ENCODE assay signal across 18 mouse cellular contexts in genomic region chr10:117496064-117497011, GRCm38 (mm10).
A peak's percentile ranks its signal among the peaks of the same experiment; 100 is the strongest.
DNase-seq lines count a peak whose midpoint lies in the region; ATAC-seq lines count a peak whose summit lies in the region.
"Had no signal": no experiment of that assay in that cellular context is flagged by ENCODE, and none has a peak within 500 bp of the region (broad histone marks: within the 10 kb centered on the region; RNA-seq: fewer than 3 reads in every experiment).

No protein-coding gene starts in this region.

- H3K9me3 ChIP-seq in neural tube, embryonic 11.5 days (ENCODE audit: control insufficient read depth, low read length): 0 out of 2 replicates have a peak, but pooled peaks cover 2% of the 10 kb centered on the region
- H3K9me3 ChIP-seq in forebrain, embryonic 16.5 days (ENCODE audit: control insufficient read depth, low read length): no peaks in the 10 kb centered on the region; the same call in 1 of the 2 replicates
- no peaks in the 10 kb centered on the region for H3K9me3 ChIP-seq in intestine, embryonic 15.5 days
- H3K9me3 ChIP-seq: heart, embryonic 15.5 days; liver, embryonic 13.5 days had no signal

- no peaks in the 10 kb centered on the region for H3K4me1 ChIP-seq in neural tube, embryonic 11.5 days (ENCODE audit: control insufficient read depth, insufficient read depth, low read length)
- peaks cover 3% of the 10 kb centered on the region; the same call in 1 of the 2 replicates for H3K4me1 ChIP-seq in forebrain, embryonic 16.5 days (replicated peaks; ENCODE audit: control insufficient read depth, insufficient read depth, low read length)
- no peaks in the 10 kb centered on the region for H3K4me1 ChIP-seq in intestine, embryonic 15.5 days (replicated peaks)

- no peak overlapping the region for H3K4me3 ChIP-seq in neural tube, embryonic 11.5 days (ENCODE audit: low read depth, low read length)
- H3K4me3 ChIP-seq in forebrain, embryonic 16.5 days (replicated peaks; ENCODE audit: low read length): no peak overlapping the region
- no peak overlapping the region for H3K4me3 ChIP-seq in intestine, embryonic 15.5 days (replicated peaks)
- H3K4me3 ChIP-seq: erythroblast, embryonic 14.5 days; heart, embryonic 15.5 days; liver, embryonic 13.5 days had no signal

- H3K36me3 ChIP-seq in neural tube, embryonic 11.5 days (ENCODE audit: control insufficient read depth, insufficient read depth, low read length): no peaks in the 10 kb centered on the region
- H3K36me3 ChIP-seq in forebrain, embryonic 16.5 days (ENCODE audit: control insufficient read depth, insufficient read depth): no peaks in the 10 kb centered on the region
- H3K36me3 ChIP-seq in intestine, embryonic 15.5 days: no peaks in the 10 kb centered on the region
- H3K36me3 ChIP-seq: heart, embryonic 15.5 days had no signal

- H3K4me2 ChIP-seq in neural tube, embryonic 11.5 days (ENCODE audit: low read depth): no peak overlapping the region
- H3K4me2 ChIP-seq in forebrain, embryonic 16.5 days (ENCODE audit: low read length): no peak overlapping the region; the same call in 1 of the 2 replicates
- H3K4me2 ChIP-seq in intestine, embryonic 15.5 days (replicated peaks): no peak overlapping the region
- H3K4me2 ChIP-seq: heart, embryonic 15.5 days; liver, embryonic 13.5 days had no signal

- 66% methylated on average over 21 of the region's 21 CpGs for WGBS in neural tube, embryonic 11.5 days
- WGBS in forebrain, embryonic 16.5 days: 52% methylated on average over 21 of the region's 21 CpGs
- 84% methylated on average over 21 of the region's 21 CpGs for WGBS in intestine, embryonic 15.5 days

- ATAC-seq in neural tube, embryonic 11.5 days (ENCODE audit: insufficient read depth, low FRiP score, low TSS enrichment): peak; percentile 71
- peak; percentile 43; the same call in 1 of the 2 replicates for ATAC-seq in forebrain, embryonic 16.5 days
- ATAC-seq in intestine, embryonic 15.5 days: no peak

- peak; percentile 52 for DNase-seq in heart, adult 11 months
- no peak for DNase-seq in heart, postnatal 25 days (ENCODE audit: low spot score)
- DNase-seq in neural tube, embryonic 11.5 days (ENCODE audit: low spot score): peak; percentile 29
- DNase-seq in neural tube, embryonic 10.5 days (ENCODE audit: extremely low spot score, low spot score): no peak
- DNase-seq in thymus, postnatal 4 days: no peak
- DNase-seq: adrenal gland, adult 2 months; B cell, adult 2 months; cerebellum, adult 8-10 months; embryo, embryonic 11 days; heart, adult 18-20 months; kidney, adult 9 months; kidney, postnatal 4 days; liver, embryonic 13.5 days; thymus, adult 2 months had no signal

- no peaks in the 10 kb centered on the region for H3K27me3 ChIP-seq in neural tube, embryonic 11.5 days (ENCODE audit: control insufficient read depth, insufficient read depth, low read length)
- H3K27me3 ChIP-seq in forebrain, embryonic 16.5 days (replicated peaks; ENCODE audit: control insufficient read depth, insufficient read depth, low read length): no peaks in the 10 kb centered on the region
- H3K27me3 ChIP-seq in intestine, embryonic 15.5 days (replicated peaks): no peaks in the 10 kb centered on the region
- H3K27me3 ChIP-seq: heart, embryonic 15.5 days; liver, embryonic 13.5 days had no signal

- intact Hi-C loops in heart, postnatal 25 days (cut with DNase I): no loop called here

- H3K9ac ChIP-seq in neural tube, embryonic 11.5 days (ENCODE audit: low read length): no peak overlapping the region
- no peak overlapping the region for H3K9ac ChIP-seq in forebrain, embryonic 16.5 days (replicated peaks; ENCODE audit: low read depth, low read length)
- H3K9ac ChIP-seq in intestine, embryonic 15.5 days: no peak overlapping the region
- H3K9ac ChIP-seq: heart, embryonic 15.5 days; liver, embryonic 13.5 days had no signal

- H3K27ac ChIP-seq in neural tube, embryonic 11.5 days (ENCODE audit: low read depth, low read length): no peak overlapping the region
- H3K27ac ChIP-seq in forebrain, embryonic 16.5 days (ENCODE audit: low read length): no peak overlapping the region
- no peak overlapping the region for H3K27ac ChIP-seq in intestine, embryonic 15.5 days
- H3K27ac ChIP-seq: heart, embryonic 15.5 days; liver, embryonic 13.5 days had no signal

Comparison
In these comparisons a context has a peak if more than half of its experiments do, and no peak if none do; other contexts are left out.
1. DNase-seq: peak in heart, adult 11 months (single experiment) and neural tube, embryonic 11.5 days (single experiment); none in heart, postnatal 25 days (single experiment), neural tube, embryonic 10.5 days (single experiment) and thymus, postnatal 4 days (single experiment).